Mouse (Mus musculus) telencephalon, adult 2 months (tissue): ENCODE results near the gene Gpatch2.

Experiments
- DNase-seq: peaks from one replicate; pipeline ENCODE4 v3.0.0-alpha.2; 2011; ENCODE audit warnings: low read depth, low spot score

The Gpatch2 gene

DNA sequence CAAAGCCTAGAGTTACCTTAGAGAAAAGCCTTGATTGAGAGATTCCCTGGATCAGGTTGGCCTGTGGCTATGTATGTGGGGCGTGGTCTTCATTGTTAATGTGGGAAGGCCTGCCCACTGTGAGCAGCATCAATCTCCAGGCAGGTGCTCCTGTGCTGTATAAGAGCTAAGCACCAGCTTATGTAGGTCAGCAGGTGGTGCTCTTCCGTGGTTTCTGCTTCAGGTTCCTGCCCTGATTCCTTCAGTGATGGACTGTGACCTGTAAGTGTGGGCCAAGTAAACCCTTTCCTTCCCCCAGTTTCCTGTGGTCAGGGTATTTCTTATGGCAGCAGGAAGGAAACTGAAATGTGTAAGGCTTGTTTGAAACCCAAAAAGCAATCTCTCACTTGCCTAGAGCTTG, 151.5 kb downstream of the Gpatch2 start:
- DNase-seq: no peak

DNA sequence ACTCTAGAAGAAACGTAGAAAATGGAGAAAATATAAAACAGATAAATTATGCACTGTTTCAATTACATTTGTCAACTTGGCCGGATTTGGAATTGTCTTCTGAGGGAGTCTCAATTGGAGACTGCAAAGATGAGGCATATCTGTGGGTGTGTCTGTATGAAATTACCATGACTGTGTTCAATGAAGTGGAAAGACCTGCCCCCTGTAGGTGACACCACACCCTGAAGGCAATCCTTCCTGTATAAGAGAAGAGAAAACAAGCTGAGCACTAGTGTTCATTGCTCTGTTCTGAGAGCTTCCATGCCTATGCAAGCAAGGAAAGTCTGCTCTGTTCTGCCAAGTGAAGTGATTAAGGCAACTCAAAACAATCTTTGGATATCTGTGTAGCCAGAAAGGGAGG, 153.7 kb downstream of the Gpatch2 start:
- DNase-seq: no peak

DNA sequence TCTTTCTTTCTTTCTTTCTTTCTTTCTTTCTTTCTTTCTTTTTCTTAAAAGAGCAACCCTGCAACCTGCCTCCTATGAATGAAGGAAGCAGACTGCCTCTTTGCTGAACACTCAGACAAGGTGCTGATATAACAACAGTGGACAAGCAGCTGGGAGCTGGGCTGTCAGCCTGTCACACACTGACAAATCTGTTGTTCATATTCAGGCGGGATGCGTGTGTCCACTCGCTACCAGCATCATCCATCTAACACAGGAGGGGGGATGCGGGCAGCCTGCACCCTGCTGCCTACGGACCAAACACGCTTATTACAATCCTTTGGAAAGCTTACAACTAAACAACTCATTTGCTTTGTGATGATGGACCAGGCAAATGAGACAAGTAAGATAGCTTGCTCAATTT, 158.2 kb downstream of the Gpatch2 start:
- no peak for DNase-seq

DNA sequence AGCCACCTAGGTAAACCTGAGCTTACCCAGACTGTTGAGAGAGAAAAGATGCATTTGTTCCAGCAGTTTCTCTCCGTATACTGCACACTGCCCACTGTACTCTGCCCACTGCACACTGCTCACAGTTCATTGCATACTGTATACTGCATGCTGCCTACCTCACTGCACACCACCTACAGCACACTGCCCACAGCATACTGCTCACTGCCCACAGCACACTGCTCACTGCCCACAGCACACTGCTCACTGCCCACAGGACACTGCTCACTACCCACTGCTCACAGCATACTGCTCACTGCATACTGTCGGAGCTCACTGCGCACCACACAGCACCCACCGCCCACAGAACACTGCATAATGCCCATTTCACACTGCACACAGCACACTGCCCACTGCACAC, 159.1 kb downstream of the Gpatch2 start:
- no peak for DNase-seq

DNA sequence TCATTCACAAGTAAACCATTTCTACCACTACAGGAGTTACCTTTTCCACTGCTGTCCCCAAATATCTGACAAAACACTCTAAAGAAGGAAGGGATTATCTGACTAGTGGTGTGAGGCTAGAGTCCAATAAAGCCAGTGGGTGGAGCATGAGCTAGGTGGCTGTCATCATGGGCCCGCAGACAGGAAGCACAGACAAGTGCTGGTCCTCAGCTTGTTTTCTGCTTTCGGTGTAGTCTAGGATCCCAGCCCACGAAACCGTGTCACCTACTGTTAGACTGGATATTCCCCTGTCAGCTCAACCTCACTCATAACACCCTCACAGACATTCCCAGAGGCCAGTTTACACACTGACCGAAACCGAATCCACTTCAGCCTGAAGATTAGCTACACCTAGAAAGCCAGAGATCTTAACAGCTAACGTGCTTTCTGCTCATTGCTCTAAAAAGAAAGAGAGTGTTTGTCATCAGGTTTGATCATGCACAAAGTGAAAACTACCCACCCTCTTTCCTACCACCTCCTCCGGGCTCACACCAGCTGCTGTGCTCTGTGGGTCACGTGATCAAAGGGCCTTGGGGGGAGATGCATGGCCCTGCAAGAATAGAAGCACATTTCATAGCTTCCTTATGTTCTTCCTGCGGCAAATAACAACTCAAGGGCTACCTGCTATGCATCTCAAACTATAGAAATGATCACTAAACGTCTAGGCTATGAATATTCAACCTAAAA, 161.8 kb downstream of the Gpatch2 start:
- DNase-seq: no peak

DNA sequence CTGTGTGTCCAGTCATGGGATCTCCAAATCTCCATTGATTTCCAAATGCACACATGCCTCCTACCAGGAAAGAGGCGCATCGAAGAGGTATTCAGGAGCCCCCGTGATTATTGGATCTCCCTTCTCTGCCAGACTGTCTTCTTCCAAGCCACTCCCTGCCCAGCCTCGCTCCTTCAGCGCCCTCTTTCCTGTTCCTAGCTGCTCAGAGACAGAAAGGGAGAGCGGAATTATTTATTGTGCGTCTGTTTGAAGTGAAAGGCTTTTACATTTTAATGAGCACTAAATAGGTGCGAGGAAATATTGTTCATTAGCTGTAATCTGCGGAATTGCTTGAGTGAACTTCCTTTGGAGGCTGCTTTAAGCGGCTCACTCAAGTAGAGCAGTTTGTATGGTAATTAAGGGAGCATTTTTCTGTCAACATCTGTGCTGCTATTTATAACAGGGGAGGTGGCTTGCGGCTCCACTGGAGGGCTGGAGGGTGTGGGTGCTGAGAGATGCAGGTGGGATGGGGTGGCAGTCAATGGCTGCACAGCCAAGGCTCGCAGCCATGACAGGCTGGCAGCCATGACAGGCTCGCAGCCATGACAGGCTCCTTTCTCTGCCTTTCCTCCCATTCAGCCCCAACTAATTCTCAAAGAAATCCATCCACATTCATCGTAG, 162.7 kb downstream of the Gpatch2 start:
- peak; percentile 27 for DNase-seq

DNA sequence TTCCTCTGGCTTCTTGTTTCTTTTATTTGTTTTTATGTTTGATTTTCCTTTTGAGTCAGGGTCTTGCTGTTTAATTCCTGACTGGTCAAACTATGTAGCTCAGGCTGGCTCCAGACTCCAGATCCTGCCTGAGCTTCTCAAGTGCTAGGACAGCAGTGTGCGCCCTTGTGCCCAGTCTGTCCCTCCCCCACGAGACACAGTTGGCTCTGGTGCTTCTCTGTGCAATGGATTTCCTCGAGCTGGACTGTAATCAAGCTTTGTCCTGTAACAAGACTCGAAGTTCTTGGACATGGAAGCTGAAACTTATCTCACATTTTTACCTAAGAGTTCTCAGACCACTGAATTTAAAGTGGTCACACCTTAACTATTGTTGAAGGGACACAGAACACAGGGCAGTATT, 174.2 kb downstream of the Gpatch2 start:
- DNase-seq: no peak

DNA sequence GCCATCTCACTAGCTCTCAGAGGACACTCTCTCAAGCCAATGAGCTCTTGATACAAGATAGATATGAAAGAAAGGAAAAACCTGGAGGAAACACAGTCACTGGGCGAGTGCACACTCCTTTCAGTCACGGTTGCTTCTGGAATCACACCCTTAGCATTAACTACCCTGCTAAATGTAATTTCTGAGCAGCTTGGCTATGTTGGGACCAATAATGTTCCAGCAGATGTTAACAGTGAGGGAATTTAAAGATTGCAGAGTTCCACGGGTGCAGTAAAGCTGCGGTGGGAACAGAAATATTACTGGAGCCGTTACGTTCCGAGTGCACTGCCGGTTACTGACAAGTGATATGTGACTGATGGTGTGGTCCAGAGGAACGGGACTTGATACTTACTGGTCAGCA, 185.5 kb downstream of the Gpatch2 start:
- DNase-seq: no peak
